Mouse (Mus musculus): ENCODE results near the gene Dleu7.

Dleu7 gene

GRCm38 (mm10) chr14:62282974-62283373, 9.9 kb downstream of the Dleu7 start:
- no peak for DNase-seq

DNA sequence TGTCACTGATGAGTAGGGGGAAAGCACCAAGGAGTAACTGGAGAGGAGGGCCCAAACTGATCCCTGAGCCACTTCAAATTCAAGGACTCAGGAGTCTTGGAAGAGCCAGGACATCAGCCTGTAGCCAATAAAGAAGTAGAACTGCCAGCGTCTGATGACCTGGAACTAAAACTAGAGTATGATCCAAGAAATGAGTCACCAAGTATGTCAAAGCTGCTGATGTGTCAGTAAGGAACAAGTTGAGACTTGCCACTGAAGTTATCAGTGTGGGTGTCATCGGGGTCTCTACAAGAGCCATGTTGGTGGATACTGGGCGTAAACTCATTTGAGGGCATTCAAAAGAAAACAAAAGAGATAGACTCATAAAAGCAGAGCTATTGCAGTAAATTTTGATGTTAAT, 19.2 kb downstream of the Dleu7 start:
- DNase-seq: no peak

- no peak for DNase-seq
Measured at GRCm38 (mm10) chr14:62270698-62271396, 22.0 kb downstream of the Dleu7 start.

GRCm38 (mm10) chr14:62258978-62259536, 33.8 kb downstream of the Dleu7 start:
- DNase-seq: no peak

- DNase-seq: no peak
Measured at GRCm38 (mm10) chr14:62258125-62258524, 34.7 kb downstream of the Dleu7 start.

DNA sequence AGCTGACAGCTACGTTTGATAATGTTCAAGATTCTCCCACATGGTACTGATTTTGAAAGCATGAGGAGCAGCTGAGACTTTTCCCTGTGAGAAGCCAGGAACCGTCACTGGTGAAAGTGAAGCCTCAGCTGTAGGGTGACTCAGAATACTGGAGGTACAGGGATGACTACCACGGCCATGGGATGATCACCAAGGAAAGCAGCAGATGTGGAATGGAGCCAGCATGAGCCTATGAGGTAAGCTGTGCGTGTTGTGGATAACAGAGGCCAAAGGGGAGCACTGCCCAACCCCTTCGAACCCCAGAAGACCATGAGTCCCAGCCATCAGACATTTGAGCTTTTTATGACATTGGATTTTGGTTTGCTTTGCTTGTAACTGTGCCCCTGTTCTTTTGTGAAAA, 36.8 kb downstream of the Dleu7 start:
- DNase-seq: no peak

DNA sequence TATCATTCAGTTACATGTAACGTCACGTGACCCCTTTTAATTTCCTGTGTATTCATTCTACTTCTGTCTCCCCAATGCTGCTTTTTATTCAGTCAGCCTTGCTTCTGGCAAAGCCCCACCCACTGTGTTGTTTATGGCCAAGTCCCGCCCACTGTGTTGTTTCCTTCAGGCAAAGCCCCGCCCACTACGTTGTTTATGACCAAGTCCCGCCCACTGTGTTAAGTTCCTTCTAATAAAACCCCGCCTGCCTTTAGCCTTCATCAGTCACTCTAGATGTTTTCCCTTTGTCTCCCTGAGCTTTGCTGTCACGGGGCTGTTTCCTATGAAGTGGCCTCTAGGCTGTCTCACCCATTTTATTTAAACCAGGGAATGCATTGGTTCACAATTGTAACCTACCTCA, 38.5 kb downstream of the Dleu7 start:
- DNase-seq: no peak

GRCm38 (mm10) chr14:62251999-62252398, 40.8 kb downstream of the Dleu7 start:
- DNase-seq: peak; percentile 60

DNA sequence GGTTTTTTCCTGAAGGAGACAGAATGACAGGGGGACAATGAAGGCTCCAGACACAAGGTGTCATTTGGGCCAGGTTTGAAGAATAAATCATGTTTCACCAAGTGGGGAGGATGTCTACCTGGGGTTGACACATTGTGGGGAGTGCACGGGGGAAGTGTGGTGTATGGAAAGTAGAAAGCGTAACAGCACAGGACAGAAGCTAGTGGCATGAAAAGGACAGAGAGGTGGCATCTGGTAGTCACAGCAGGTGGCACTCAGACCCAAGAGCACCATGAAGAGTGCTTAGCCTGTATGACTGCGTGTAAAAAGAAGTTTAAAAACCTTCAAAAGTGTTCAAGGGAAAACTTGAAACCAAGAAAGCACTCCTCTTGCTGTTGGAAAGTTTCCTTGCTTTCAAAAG, 42.8 kb downstream of the Dleu7 start:
- no peak for DNase-seq

GRCm38 (mm10) chr14:62249251-62249650, 43.6 kb downstream of the Dleu7 start:
- no peak for DNase-seq

DNA sequence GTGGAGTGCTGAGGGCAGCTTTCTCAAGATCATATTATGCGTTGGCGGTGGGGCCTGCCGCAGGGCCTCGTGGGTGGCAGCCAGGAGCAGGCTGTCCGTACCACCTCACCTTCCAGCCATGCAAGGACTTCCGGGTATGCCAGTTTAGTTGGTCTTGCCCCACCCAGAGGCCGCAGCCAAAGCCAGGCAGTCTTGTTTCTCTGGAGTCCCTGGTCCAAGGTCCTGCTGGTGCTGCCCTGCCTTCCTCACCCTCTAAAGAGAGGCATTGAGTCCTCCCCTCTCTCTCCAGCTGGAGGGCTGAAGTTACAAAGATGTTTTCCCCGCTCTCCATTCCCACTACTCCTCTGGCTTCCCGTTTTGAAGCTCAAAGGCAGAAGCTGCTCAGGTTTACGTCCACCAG, 44.1 kb downstream of the Dleu7 start:
- DNase-seq: no peak

- no peak for DNase-seq
Measured at GRCm38 (mm10) chr14:62248345-62248744, 44.5 kb downstream of the Dleu7 start.

- DNase-seq: peak; percentile 42
Measured at GRCm38 (mm10) chr14:62245557-62245956, 47.3 kb downstream of the Dleu7 start.

DNA sequence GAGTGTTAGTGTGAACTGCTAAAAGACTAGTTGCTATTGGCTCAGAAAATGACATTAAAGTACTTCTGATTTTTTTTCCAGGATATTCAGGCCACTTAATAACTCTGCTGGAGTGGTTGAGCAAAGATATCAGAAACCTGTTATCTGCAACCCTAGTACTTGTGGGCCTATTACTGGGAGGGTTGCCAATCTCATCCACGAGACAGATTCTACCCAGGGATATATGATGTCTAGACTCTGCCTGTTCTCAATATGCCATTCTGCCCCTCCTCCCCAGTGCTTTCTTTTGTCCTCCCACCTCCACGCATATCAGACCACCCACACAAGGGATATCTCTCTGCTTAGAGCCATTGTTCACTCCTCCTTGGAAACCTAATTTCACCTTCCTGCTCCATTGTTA, 49.3 kb downstream of the Dleu7 start:
- DNase-seq: no peak

DNA sequence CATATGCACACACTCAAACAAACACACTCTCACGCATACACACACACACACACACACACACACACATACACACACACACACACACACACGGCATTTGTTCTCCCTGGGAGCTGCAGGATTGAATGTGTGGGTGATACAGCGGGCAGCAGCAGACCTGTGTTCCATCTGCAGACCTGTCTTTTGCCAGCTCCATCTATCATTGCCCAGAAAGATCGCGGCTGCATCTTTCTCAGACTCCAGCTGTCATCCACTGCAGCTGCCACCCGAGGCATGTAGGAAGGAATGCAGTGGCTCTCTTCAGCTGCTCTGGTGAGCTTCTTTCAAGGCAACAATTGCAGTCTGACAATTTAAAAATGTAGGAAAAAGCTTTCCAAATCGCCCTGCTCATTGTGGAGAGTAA, 56.9 kb downstream of the Dleu7 start:
- DNase-seq: peak; percentile 9

- no peak for DNase-seq
Measured at GRCm38 (mm10) chr14:62235214-62235613, 57.6 kb downstream of the Dleu7 start.

DNA sequence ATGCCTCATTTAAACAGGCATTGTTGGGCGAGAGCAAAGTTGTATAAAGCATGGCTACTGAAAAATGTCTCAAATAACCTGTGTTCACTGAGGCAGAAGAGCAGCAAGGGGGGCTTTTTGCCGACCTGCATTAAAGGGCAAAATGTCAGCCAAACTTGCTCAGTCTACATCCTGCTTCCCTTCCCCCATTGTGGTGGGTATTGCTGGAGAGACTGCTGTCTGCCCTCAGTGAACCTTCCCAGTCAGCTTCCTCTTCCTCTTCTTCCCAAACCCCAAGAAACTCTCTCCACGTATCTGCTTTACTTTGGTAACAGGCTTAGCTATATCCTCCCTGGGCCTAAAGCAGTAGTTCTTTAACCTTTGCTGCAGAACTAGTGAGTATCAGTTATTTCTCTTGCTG, 61.9 kb downstream of the Dleu7 start:
- DNase-seq: no peak

GRCm38 (mm10) chr14:62227101-62227500, 65.7 kb downstream of the Dleu7 start:
- no peak for DNase-seq

GRCm38 (mm10) chr14:62226576-62227047, 66.2 kb downstream of the Dleu7 start:
- peak; percentile 56 for DNase-seq

Measured in layer of hippocampus, adult 9-11 months (tissue).